Mouse (Mus musculus): ENCODE measurements at regions not wholly inside any gene's neighbourhood (a gene's known extent, or its start where the extent isn't known, plus 50 kb on each side); places are given as distances from the start of the nearest gene placed in this dataset.

GRCm38 (mm10) chr13:101017041-101017440, 183.8 kb upstream of the Slc30a5 start:
- no peak for ATAC-seq (replicated peaks; ENCODE audit: insufficient number of reproducible peaks, low FRiP score, low TSS enrichment, poor library complexity, severe bottlenecking)

DNA sequence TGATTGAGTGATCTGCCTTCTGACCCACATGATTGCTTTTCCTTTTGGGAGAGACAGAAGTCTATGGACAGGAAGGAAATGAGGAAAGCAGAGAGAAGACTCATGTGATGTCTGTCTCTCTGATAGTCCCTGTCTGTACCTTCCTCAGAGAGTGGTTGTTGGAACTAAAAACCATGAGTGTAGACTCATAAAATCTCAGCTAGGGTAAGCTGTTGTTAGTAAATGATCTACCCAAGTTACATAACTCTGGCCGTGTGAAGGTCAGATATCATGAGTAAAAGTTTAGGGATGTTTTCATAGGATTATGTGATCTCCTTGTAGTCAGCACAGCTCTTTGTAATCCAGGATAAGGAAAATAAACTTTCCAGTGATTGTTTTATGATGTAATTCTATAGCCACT, 183.0 kb upstream of the Slc30a5 start:
- ATAC-seq (replicated peaks; ENCODE audit: insufficient number of reproducible peaks, low FRiP score, low TSS enrichment, poor library complexity, severe bottlenecking) = no peak

DNA sequence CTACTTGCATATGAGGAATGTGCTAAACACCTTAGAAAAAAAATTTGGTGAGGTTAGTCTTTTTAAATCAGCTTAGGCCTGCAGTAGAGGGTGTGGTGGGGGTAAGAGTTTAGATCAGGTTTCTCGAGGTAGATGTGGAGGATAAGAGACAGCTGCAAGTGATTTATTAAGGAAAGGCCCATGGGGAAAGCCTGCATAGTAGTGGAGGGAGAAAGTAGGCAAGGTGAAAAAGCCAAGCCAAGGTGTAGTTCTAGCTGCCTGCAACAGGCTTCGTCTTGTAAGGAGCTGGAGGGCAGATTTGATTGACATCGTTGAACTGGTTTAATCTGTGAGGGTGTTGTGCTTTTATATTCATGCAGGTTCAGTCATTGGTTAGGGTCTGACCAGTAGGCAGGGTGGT, 182.2 kb upstream of the Slc30a5 start:
- no peak for ATAC-seq (replicated peaks; ENCODE audit: insufficient number of reproducible peaks, low FRiP score, low TSS enrichment, poor library complexity, severe bottlenecking)

GRCm38 (mm10) chr13:101013604-101014003, 180.4 kb upstream of the Slc30a5 start:
- no peak for ATAC-seq (replicated peaks; ENCODE audit: insufficient number of reproducible peaks, low FRiP score, low TSS enrichment, poor library complexity, severe bottlenecking)

GRCm38 (mm10) chr13:100990646-100991045, 157.4 kb upstream of the Slc30a5 start:
- no peak for ATAC-seq (replicated peaks; ENCODE audit: insufficient number of reproducible peaks, low FRiP score, low TSS enrichment, poor library complexity, severe bottlenecking)

GRCm38 (mm10) chr13:100988671-100989531, 155.7 kb upstream of the Slc30a5 start:
- ATAC-seq (replicated peaks; ENCODE audit: insufficient number of reproducible peaks, low FRiP score, low TSS enrichment, poor library complexity, severe bottlenecking) = no peak

DNA sequence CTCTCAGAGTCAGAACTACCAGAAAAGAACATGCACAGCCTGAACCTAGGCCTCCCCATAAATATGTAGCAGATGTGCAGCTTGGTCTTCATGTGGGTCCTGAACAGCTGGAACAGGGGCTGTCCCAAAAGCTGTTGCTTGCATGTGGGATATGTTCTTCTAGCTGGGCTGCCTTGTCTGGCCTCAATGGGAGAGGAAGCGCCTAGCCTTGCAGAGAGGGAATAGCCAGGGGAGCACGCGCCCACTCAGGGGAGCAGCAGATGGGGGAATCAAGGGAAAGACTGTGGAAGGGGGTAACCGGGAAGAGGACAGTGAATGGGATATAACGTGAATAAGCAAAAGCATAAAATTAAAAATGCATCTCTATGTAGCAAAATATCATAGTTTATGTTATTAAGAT, 154.9 kb upstream of the Slc30a5 start:
- ATAC-seq (replicated peaks; ENCODE audit: insufficient number of reproducible peaks, low FRiP score, low TSS enrichment, poor library complexity, severe bottlenecking) = no peak

GRCm38 (mm10) chr13:100975741-100976140, 142.5 kb upstream of the Slc30a5 start:
- ATAC-seq (replicated peaks; ENCODE audit: insufficient number of reproducible peaks, low FRiP score, low TSS enrichment, poor library complexity, severe bottlenecking) = no peak

DNA sequence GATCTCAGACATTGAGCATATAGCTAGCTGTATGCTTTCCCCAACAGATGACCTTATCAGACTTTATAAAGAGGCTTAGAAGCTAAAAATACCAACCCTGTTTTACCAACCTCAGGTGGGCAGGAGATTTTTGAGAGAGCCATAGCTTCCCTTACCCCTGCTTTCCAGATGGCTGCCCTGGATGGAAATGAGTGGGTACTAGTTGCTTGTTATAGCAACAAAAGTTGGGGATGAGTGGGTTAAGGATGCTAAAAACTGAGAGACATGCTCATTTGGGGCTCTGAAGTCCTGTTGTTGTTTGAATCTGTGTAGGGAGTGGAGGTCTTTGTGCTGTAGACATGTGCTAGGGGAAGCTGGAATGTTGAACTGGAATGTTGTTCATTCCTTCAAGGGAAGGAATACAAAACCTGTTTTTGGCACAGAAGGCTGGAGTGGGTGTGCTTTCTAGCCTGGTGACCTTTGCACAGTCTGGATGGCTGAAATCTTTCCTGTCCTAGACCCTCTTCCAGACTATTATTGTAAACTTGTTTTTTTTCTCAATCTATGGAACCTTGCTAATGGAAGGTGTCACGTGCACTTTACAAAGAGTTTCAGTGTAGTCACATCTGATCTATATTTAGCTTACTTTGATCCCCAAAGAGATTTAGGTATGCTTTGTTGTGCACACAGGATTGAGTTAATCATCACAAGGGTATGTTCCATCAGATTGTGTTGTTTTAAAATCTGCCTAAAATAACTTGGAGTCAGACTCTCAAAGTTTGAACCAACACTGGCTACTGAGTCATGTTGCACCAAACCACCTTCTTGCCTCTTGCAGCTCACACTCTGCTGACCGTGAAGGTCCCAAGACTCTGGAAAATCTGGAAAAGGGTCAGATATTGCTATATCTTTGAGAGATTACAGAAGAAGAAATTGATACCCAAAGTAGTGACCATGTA, 138.1 kb upstream of the Slc30a5 start:
- no peak for ATAC-seq (replicated peaks; ENCODE audit: insufficient number of reproducible peaks, low FRiP score, low TSS enrichment, poor library complexity, severe bottlenecking)

DNA sequence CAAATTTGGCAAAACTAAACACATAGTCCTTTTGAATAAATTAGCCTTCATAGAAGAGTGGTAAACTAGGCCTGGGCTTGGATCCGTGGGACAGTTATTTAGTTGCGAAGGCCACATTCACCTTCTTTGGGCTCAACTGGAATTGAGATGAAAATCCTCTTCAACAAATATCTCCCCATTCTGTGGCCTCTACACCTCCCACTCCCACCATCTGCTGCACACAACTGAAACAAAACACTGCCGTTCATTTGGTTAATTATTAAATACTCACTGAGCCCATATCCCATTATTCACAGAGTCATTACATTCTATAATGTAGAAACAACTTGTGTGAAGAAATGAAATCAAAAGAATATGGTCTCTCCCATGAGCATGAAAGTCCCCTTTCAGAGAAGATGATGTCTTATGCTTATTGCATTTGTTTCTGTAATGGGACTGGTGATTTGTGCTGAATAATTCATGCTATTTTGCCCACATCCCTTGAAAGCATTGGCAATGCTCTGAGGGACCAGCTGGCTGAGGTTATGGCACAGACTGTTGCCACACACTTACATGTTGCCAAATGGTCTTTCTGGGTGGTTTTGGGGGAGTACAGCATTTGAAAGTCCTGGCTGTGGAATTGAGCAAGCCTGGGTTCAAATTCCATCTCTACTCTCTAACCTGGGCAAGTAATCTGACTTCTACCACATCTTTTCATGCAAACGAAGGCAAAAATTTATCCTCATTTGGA, 129.7 kb upstream of the Slc30a5 start:
- no peak for ATAC-seq (replicated peaks; ENCODE audit: insufficient number of reproducible peaks, low FRiP score, low TSS enrichment, poor library complexity, severe bottlenecking)

DNA sequence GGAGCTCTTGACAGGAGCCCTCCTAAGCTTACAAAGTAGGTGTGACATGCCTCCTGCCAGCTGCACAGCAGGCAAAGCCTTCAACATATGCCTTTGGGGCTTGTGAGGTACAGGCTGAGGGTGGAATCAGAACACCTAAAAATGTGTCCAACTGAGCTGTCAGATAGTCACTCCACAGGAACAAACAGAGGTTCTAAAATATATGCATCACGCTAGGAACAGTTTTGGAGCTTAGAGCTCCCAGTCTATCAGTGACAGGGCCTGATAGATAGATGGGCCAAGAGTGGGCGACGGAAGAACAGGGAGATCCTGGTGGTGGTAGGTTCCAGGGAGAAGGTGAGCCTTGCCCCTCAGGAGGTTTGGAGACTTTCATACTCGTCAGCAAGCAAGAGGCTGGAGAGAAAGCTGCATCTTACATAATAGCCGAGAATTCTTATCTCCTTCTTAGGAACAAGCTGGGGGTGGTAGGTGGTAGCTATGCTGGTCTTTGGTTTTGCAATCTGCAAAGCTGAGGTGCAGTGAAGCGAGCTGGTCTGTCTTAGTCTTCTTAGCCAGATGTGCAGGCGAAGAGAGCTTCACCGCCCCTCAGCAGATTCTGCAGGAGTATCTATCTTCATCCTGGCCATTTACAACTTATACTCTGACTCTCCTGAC, 121.5 kb upstream of the Slc30a5 start:
- ATAC-seq (replicated peaks; ENCODE audit: insufficient number of reproducible peaks, low FRiP score, low TSS enrichment, poor library complexity, severe bottlenecking) = no peak

GRCm38 (mm10) chr13:100954106-100954505, 120.9 kb upstream of the Slc30a5 start:
- ATAC-seq (replicated peaks; ENCODE audit: insufficient number of reproducible peaks, low FRiP score, low TSS enrichment, poor library complexity, severe bottlenecking) = no peak

DNA sequence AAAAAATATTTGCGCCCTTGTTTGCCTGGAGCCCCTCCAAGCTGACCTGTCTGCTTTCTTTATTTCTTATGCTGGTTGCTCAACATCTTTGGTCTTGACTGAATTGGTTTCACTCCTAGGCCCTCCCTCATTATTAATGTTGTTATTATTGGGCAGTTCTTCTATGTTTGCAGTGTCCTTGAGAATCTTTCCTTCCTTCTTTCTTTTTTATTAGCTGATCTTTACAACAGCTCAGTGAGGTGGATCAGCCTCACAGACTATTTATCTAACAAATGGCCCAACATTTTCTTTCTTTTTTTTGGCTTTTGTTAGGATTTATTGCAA, 117.9 kb upstream of the Slc30a5 start:
- ATAC-seq (replicated peaks; ENCODE audit: insufficient number of reproducible peaks, low FRiP score, low TSS enrichment, poor library complexity, severe bottlenecking) = no peak

- ATAC-seq (replicated peaks; ENCODE audit: insufficient number of reproducible peaks, low FRiP score, low TSS enrichment, poor library complexity, severe bottlenecking) = no peak
Measured at GRCm38 (mm10) chr13:100950348-100951184, 117.3 kb upstream of the Slc30a5 start.

DNA sequence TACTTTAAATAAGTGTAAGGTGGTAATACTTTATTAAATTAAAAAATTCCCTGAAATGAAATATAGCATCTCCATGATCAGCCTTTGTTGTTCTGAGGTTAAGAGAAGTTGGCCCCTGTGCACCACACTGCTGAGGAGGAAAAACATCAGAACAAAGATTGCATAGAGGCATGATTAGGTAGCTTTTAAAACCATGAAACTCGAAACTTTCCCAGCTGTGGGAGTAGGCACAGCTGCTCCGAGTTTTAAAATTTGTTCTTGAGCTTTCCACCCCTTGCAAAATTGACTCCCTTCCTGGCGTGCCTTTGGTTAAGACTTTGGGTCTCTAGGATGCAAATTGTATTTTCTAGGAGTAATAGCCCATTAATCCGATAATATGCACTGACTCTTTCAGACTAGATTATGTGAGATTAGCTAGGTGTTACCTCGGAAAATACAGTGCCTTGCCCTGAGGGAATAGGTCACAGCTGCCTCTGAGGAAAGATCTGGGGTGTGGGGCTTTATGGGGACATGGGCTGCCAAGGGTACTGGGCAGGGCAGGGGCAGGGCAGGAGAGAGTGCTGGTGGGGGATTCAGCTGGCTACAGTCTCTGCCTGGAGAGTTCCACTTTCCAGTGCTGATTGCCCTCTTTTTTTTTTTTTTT, 110.1 kb upstream of the Slc30a5 start:
- no peak for ATAC-seq (replicated peaks; ENCODE audit: insufficient number of reproducible peaks, low FRiP score, low TSS enrichment, poor library complexity, severe bottlenecking)

- ATAC-seq (replicated peaks; ENCODE audit: insufficient number of reproducible peaks, low FRiP score, low TSS enrichment, poor library complexity, severe bottlenecking) = no peak
Measured at GRCm38 (mm10) chr13:100940791-100941190, 107.6 kb upstream of the Slc30a5 start.

- no peak for ATAC-seq (replicated peaks; ENCODE audit: insufficient number of reproducible peaks, low FRiP score, low TSS enrichment, poor library complexity, severe bottlenecking)
Measured at GRCm38 (mm10) chr13:100939677-100940076, 106.5 kb upstream of the Slc30a5 start.

All from monocyte, adult 5-6 weeks (primary cell).